Mouse (Mus musculus): ENCODE measurements around the gene Prr7. TPM values are rescaled to one million over a fixed set of nuclear protein-coding genes. Genes with fewer than 3 reads are reported as not detected.

Gene Prr7
- polyA plus RNA-seq (2012; rRNA removed), result 55.8 and 56.1 TPM in 2 replicates

DNA sequence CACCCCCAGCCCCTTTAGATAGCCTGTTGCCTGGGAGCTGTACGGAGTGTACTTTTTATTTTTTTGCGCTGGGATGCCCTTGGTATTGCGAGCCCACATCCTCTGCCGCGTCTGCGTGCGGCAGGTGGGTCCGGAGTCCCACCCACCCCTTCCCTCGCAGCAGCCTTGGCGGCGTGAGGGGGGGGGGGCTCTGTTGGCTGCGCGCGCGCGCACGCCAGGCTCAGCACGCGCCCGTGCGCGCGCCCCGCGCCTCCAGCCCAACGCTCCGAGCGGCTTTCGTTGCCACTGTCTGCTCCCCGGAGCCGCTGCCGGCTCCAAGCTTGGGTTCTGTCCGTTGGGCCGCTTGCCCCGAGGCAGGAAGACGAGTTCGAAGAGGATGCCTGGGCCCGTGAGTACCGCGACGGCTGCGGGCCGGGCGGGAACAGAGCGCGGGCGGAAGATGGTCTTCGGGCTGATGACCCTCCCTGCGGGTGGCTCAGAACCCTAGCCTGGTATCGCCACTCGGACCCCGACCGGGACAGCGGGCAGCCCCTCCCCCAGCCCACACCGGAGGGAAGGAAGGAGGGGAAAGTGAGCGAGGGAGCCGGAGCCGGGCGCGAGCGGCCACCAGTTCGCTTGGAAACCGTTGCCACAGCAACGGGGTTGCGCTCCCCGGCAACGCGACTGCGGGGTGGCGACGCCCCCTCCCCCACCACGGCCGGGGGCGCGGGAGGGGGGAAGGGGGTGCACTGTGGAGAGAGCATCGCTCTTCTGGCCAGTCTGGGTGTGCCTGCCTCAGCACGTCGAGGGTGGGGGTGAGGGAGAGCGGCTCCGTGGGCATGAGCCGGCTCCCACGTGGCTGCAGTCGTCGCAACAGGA lies at the start of gene Prr7:
TSS of gene Prr7 (plus strand) at position 241 of the 858 bp plus-strand sequence.

DNA sequence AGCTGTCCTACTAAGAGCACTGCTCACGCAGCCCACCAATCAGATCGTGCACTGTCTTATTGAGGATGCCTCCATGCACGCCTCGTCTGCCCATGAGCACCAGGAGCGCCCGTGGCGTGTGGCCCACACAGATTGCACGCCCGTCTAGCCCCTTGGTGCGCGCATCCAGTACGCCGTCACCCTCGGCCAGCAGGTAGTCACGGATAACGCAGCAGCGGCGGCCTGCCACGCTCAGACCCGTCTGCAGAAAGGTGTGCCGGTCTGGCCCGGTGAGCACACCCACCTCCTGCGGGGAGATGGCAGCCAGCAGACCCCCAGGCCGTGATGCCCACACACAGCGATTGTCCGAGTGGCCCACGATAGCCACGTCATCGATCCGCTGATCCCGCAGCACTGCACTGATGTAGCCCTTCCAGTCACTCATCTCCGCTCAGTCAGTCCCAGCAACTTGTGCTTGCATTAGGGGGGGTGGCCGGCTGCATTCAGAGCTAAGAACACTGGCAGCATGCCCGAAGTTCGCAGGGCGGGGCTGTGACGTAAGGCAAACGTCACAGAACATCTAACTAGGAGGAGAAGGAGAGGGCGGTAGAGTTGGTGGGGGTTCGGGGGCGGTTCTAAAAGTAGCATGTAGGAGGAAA lies 49.2 kb upstream of the Prr7 start, which contains the start of gene Pfn3:
TSS of gene Pfn3 (minus strand) at position 490 of the 638 bp plus-strand sequence.

DNA sequence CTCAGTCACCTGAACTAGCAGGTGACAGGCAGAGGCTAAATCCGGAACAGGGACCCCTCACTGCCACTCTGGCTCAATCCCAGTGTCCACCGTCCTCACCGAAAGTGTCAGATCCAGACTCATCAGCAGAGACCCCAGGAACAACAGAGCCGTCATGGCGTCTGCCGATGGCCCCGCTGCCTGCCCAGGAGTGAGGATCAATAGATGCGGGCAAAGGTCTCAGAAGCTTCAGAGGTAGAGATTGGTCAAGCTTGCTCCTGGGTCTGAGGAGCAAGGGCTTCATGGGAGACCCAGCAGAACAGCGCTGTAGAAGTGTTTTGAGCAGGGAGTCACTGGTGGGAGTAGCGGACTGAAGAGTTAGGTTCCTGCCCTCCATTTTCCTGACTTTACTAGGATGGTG lies 37.5 kb upstream of the Prr7 start, which contains the start of gene F12:
TSS of gene F12 (minus strand) at position 181 of the 400 bp plus-strand sequence.

DNA sequence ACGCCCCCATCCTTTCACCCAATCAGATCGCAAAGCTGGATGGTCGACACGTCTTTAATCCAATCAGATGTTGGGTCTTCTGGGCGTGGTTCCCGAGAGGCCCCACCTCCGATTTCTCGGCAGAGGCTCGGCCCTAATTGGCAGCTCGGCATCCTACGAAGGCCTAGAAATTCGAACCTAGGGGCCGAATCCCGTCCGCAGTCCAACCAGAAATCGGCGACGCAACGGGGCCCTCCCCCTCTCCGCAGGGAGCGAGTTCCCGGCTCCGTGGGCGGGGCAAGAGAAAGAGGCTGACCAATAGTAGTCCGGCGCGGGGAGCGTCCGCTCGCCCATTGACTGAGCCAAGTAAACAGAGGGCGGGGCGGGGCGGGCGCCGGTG lies 19.1 kb upstream of the Prr7 start, which contains the start of gene Grk6:
TSS of gene Grk6 (plus strand) at position 136 of the 379 bp plus-strand sequence.

DNA sequence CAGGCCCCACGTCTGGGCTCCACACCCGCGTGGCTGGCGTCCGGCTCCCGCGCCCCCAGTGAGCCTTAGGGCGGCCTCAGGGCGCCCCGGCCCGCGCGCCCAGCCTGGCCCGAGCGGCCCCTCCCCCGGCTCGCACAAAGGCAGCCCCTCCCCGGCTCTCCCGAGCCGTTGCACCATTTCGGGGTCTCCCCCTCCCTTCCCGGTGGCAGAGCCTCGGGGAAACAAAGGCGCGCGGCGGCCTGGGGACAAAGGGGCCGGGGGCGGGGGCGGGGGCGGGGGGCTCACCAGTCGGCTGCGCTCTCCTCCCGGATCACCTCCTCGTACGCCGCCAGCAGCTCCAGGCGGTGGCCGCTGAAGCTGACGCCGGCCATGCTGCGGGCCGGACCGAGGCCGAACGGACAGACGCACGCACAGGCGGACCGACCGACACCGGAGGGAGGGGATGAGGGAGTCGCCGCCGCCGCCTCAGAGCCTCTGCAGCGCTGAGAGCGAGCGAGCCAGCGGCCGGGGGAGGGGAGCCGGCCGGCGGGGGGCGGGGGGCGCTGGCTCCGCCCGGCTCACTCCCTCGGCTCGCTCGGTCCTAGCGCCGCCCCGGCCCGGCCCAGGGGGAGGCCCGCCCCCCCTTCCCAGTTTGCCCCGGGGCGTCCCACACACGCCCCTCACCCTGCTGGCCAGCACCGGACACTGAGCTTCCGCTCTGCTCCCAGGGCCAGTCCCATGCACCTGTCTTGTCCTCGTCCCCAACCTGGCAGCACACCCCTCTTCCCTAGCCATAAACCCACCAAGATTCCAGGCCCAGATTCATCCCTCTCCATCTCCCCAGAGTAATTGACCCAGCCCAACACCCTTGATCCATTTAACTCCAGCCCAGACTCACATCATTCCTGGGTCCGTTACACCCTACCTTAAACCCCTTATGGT lies 23.8 kb downstream of the Prr7 start, which contains the start of gene Dbn1:
TSS of gene Dbn1 (minus strand) at position 534 of the 921 bp plus-strand sequence.

DNA sequence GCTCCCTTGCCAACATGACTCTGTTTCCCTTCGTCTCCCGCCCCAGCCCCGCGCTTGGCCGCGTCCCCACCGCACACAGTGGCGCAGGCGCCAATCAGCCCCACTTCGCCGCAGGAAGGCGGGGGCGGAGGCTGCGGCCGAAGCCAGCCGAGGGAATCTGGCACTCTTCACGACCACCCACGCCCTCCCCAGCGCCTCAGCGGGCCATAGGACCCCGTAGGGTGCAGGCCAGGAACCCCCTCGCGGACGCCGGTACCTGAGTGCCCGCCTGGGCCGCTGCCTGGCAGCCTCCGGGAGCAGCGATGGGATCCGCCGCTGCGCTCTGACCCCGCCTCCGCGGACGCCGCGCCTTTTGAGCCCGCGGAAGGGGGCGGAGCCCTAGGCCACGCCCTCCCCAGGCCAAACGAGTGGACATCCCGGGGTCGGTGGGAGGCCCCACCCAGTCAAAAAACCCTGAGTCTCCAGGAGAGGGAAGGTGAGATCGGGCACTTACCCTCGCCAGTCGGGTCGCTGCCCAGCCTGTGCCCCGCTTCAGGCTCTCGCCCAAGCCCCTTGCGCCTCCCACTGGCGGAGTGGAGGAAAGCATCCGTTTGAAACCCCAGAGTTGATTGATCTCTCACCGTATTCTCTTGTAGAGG lies 49.2 kb downstream of the Prr7 start, which contains the start of gene Pdlim7:
TSS of gene Pdlim7 (minus strand) at position 566 of the 638 bp plus-strand sequence.

Other genes with a start within 250 kb of the Prr7 start
- 247 and 256 TPM in 2 replicates for gene Prelid1, start 143.8 kb upstream of the Prr7 start, polyA plus RNA-seq (2012; rRNA removed)
- gene Rab24, start 142.3 kb upstream of the Prr7 start, polyA plus RNA-seq (2012; rRNA removed), result 155 and 158 TPM in 2 replicates
- gene Mxd3, start 134.4 kb upstream of the Prr7 start, polyA plus RNA-seq (2012; rRNA removed), result 34.6 and 41.2 TPM in 2 replicates
- 54.3 and 59.6 TPM in 2 replicates for gene Lman2, start 101.5 kb upstream of the Prr7 start, polyA plus RNA-seq (2012; rRNA removed)
- 0.79 and 0.98 TPM in 2 replicates for gene Rgs14, start 94.5 kb upstream of the Prr7 start, polyA plus RNA-seq (2012; rRNA removed)
- gene Slc34a1, start 66.1 kb upstream of the Prr7 start, polyA plus RNA-seq (2012; rRNA removed), result 0.06 and 0.07 TPM in 2 replicates
- 0.43 and 0.44 TPM in 2 replicates for gene Pfn3, start 49.0 kb upstream of the Prr7 start, polyA plus RNA-seq (2012; rRNA removed)
- 0.07 and 0.23 TPM in 2 replicates for gene F12, start 37.5 kb upstream of the Prr7 start, polyA plus RNA-seq (2012; rRNA removed)
- gene Grk6, start 19.2 kb upstream of the Prr7 start, polyA plus RNA-seq (2012; rRNA removed), result 84.0 and 87.2 TPM in 2 replicates
- 719 and 813 TPM in 2 replicates for gene Dbn1, start 23.8 kb downstream of the Prr7 start, polyA plus RNA-seq (2012; rRNA removed)
- gene Pdlim7, start 49.4 kb downstream of the Prr7 start, polyA plus RNA-seq (2012; rRNA removed), result 99.9 and 135 TPM in 2 replicates
- 16.3 and 17.4 TPM in 2 replicates for gene Dok3, start 65.0 kb downstream of the Prr7 start, polyA plus RNA-seq (2012; rRNA removed)
- 106 and 112 TPM in 2 replicates for gene Ddx41, start 72.4 kb downstream of the Prr7 start, polyA plus RNA-seq (2012; rRNA removed)
- 165 and 171 TPM in 2 replicates for gene Fam193b, start 106.9 kb downstream of the Prr7 start, polyA plus RNA-seq (2012; rRNA removed)
- gene Tmed9, start 109.5 kb downstream of the Prr7 start, polyA plus RNA-seq (2012; rRNA removed), result 121 and 154 TPM in 2 replicates
- 41.2 and 43.8 TPM in 2 replicates for gene B4galt7, start 135.6 kb downstream of the Prr7 start, polyA plus RNA-seq (2012; rRNA removed)
- gene Caml, start 158.7 kb downstream of the Prr7 start, polyA plus RNA-seq (2012; rRNA removed), result 87.8 and 97.2 TPM in 2 replicates
- gene Ddx46, start 170.8 kb downstream of the Prr7 start, polyA plus RNA-seq (2012; rRNA removed), result 56.7 and 59.6 TPM in 2 replicates
- gene B230219D22Rik, start 228.9 kb downstream of the Prr7 start, polyA plus RNA-seq (2012; rRNA removed), result 74.9 and 77.3 TPM in 2 replicates